Mouse (Mus musculus): ENCODE results near the gene Zmym4. TPM values are rescaled to one million over a fixed set of nuclear protein-coding genes. Genes with fewer than 3 reads are reported as not detected.
"Not testable (repeated sequence)": the region's sequence is repeated elsewhere in the genome, so short reads cannot be mapped to it uniquely, and the experiment has no call there.

The Zmym4 gene
- polyA plus RNA-seq (2016; fragmentation: Nextera tagmentation; extraction: Ambion mirVana), result 25.1 and 27.2 TPM in 2 replicates

GRCm38 (mm10) chr4:126967864-126968821 is at the start of gene Zmym4:
Gene Zmym4, minus strand, starts transcription at chr4:126968135.
- H3K27ac ChIP-seq (replicated peaks), result peak within 1 kb of the TSS; percentile 99
- WGBS, result 6% methylated on average over 54 of the region's 54 CpGs
- peak within 1 kb of the TSS; percentile 94 for H3K4me3 ChIP-seq
- no peaks in the 10 kb centered on the region for H3K9me3 ChIP-seq (replicated peaks)
- peaks cover 13% of the 10 kb centered on the region for H3K4me1 ChIP-seq
- peak; percentile 95 for DNase-seq (ENCODE audit: low spot score)
- H3K27me3 ChIP-seq (ENCODE audit: low read depth, poor library complexity, severe bottlenecking), result no peaks in the 10 kb centered on the region
- peaks cover 10% of the 10 kb centered on the region for H3K36me3 ChIP-seq

GRCm38 (mm10) chr4:127016366-127016765 is 48.4 kb upstream of the Zmym4 start:
- peaks cover 8% of the 10 kb centered on the region for H3K4me1 ChIP-seq
- no peaks in the 10 kb centered on the region for H3K9me3 ChIP-seq (replicated peaks)
- no peak overlapping the region for H3K4me3 ChIP-seq
- DNase-seq (ENCODE audit: low spot score), result no peak
- no peaks in the 10 kb centered on the region for H3K36me3 ChIP-seq
- H3K27me3 ChIP-seq (ENCODE audit: low read depth, poor library complexity, severe bottlenecking), result no peaks in the 10 kb centered on the region
- 84% methylated on average over 4 of the region's 4 CpGs for WGBS
- no peak overlapping the region for H3K27ac ChIP-seq (replicated peaks)

- not testable (repeated sequence) for H3K27ac ChIP-seq (replicated peaks); H3K27me3 ChIP-seq (ENCODE audit: low read depth, poor library complexity, severe bottlenecking); H3K9me3 ChIP-seq (replicated peaks); H3K4me1 ChIP-seq; H3K36me3 ChIP-seq
- DNase-seq (ENCODE audit: low spot score), result peak; percentile 84
- 15% methylated on average over 14 of the region's 26 CpGs for WGBS
- peak overlapping the region; percentile 44 for H3K4me3 ChIP-seq
Observed at GRCm38 (mm10) chr4:127015294-127015993, 47.5 kb upstream of the Zmym4 start.

GRCm38 (mm10) chr4:127005113-127005936 is 37.4 kb upstream of the Zmym4 start:
- Histone ChIP-seq H3K27me3 (ENCODE audit: low read depth, poor library complexity, severe bottlenecking) (no peaks in the 10 kb centered on the region), H3K4me3 (peak overlapping the region; percentile 47), H3K36me3 (no peaks in the 10 kb centered on the region), H3K27ac (replicated peaks) (peak overlapping the region; percentile 87), H3K9me3 (replicated peaks) (no peaks in the 10 kb centered on the region), H3K4me1 (peaks cover 17% of the 10 kb centered on the region)
- WGBS, result 17% methylated on average over 25 of the region's 25 CpGs
- peak; percentile 79 for DNase-seq (ENCODE audit: low spot score)

GRCm38 (mm10) chr4:127004384-127004783 is 36.4 kb upstream of the Zmym4 start:
- 0 out of 2 replicates have a peak overlapping the region, but pooled peaks have one; percentile 47 for H3K4me3 ChIP-seq
- no peaks in the 10 kb centered on the region for H3K9me3 ChIP-seq (replicated peaks)
- DNase-seq (ENCODE audit: low spot score), result no peak
- 88% methylated on average over 3 of the region's 3 CpGs for WGBS
- H3K4me1 ChIP-seq, result peaks cover 17% of the 10 kb centered on the region
- no peaks in the 10 kb centered on the region for H3K36me3 ChIP-seq
- H3K27ac ChIP-seq (replicated peaks), result peak overlapping the region; percentile 87
- no peaks in the 10 kb centered on the region for H3K27me3 ChIP-seq (ENCODE audit: low read depth, poor library complexity, severe bottlenecking)

GRCm38 (mm10) chr4:127000601-127001105 is 32.7 kb upstream of the Zmym4 start:
- no peak for DNase-seq (ENCODE audit: low spot score)
- WGBS, result 46% methylated on average over 8 of the region's 8 CpGs
- H3K27ac ChIP-seq (replicated peaks), result no peak overlapping the region

GRCm38 (mm10) chr4:126999372-126999771 is 31.4 kb upstream of the Zmym4 start:
- not testable (repeated sequence) for H3K4me3 ChIP-seq
- WGBS, result 98% methylated on average over 16 of the region's 16 CpGs

More at GRCm38 (mm10) chr4:127000601-127001105, 32.7 kb upstream of the Zmym4 start:
- Histone ChIP-seq H3K36me3 (no peaks in the 10 kb centered on the region), H3K27me3 (ENCODE audit: low read depth, poor library complexity, severe bottlenecking) (no peaks in the 10 kb centered on the region), H3K4me1 (peaks cover 13% of the 10 kb centered on the region), H3K4me3 (no peak overlapping the region), H3K9me3 (replicated peaks) (no peaks in the 10 kb centered on the region)

GRCm38 (mm10) chr4:126992356-126992755 is 24.4 kb upstream of the Zmym4 start:
- 66% methylated on average over 5 of the region's 5 CpGs for WGBS
- Histone ChIP-seq H3K27me3 (ENCODE audit: low read depth, poor library complexity, severe bottlenecking) (no peaks in the 10 kb centered on the region), H3K4me1 (no peaks in the 10 kb centered on the region), H3K4me3 (no peak overlapping the region), H3K36me3 (no peaks in the 10 kb centered on the region), H3K27ac (replicated peaks) (no peak overlapping the region), H3K9me3 (replicated peaks) (no peaks in the 10 kb centered on the region)
- DNase-seq (ENCODE audit: low spot score), result no peak

More at GRCm38 (mm10) chr4:126999372-126999771, 31.4 kb upstream of the Zmym4 start:
- H3K36me3 ChIP-seq; H3K27me3 ChIP-seq (ENCODE audit: low read depth, poor library complexity, severe bottlenecking); H3K27ac ChIP-seq (replicated peaks); H3K4me1 ChIP-seq; H3K9me3 ChIP-seq (replicated peaks); DNase-seq (ENCODE audit: low spot score): not testable (repeated sequence)

GRCm38 (mm10) chr4:126990553-126990952 is 22.6 kb upstream of the Zmym4 start:
- no peaks in the 10 kb centered on the region for H3K27me3 ChIP-seq (ENCODE audit: low read depth, poor library complexity, severe bottlenecking)
- no peak for DNase-seq (ENCODE audit: low spot score)
- H3K27ac ChIP-seq (replicated peaks), result no peak overlapping the region
- no peaks in the 10 kb centered on the region for H3K4me1 ChIP-seq
- no peak overlapping the region for H3K4me3 ChIP-seq
- no peaks in the 10 kb centered on the region for H3K36me3 ChIP-seq
- no peaks in the 10 kb centered on the region for H3K9me3 ChIP-seq (replicated peaks)

- Histone ChIP-seq H3K9me3 (replicated peaks) (no peaks in the 10 kb centered on the region), H3K27ac (replicated peaks) (no peak overlapping the region), H3K36me3 (no peaks in the 10 kb centered on the region), H3K4me1 (no peaks in the 10 kb centered on the region), H3K27me3 (ENCODE audit: low read depth, poor library complexity, severe bottlenecking) (no peaks in the 10 kb centered on the region), H3K4me3 (no peak overlapping the region)
- 85% methylated on average over 4 of the region's 4 CpGs for WGBS
- DNase-seq (ENCODE audit: low spot score), result no peak
Observed at GRCm38 (mm10) chr4:126988503-126988902, 20.6 kb upstream of the Zmym4 start.

- H3K27ac ChIP-seq (replicated peaks), result no peak overlapping the region
- H3K36me3 ChIP-seq, result no peaks in the 10 kb centered on the region
- no peak for DNase-seq (ENCODE audit: low spot score)
- H3K27me3 ChIP-seq (ENCODE audit: low read depth, poor library complexity, severe bottlenecking), result no peaks in the 10 kb centered on the region
- 79% methylated on average over 5 of the region's 5 CpGs for WGBS
- H3K9me3 ChIP-seq (replicated peaks), result no peaks in the 10 kb centered on the region
- H3K4me3 ChIP-seq, result no peak overlapping the region
- no peaks in the 10 kb centered on the region for H3K4me1 ChIP-seq
Observed at GRCm38 (mm10) chr4:126986768-126987167, 18.8 kb upstream of the Zmym4 start.
